Mouse (Mus musculus) right cerebral cortex, adult 18-20 months (tissue): ENCODE measurements around the gene Tmem121b.
A peak's percentile ranks its signal among the peaks of the same experiment; 100 is the strongest.

Source experiments
- DNase-seq: peaks from one replicate; pipeline ENCODE4 v3.0.0; 2022; ENCODE audit warnings: mixed read lengths

The Tmem121b gene

GRCm38 (mm10) chr6:120463086-120463871 is 30.3 kb downstream of the Tmem121b start, which contains the start of gene Il17ra:
Gene Il17ra, plus strand, starts transcription at chr6:120463247.
- DNase-seq, result peak; percentile 69

GRCm38 (mm10) chr6:120462251-120462650 is 31.4 kb downstream of the Tmem121b start:
- DNase-seq, result no peak

GRCm38 (mm10) chr6:120461217-120461616 is 32.4 kb downstream of the Tmem121b start:
- no peak for DNase-seq

GRCm38 (mm10) chr6:120457751-120458150 is 35.9 kb downstream of the Tmem121b start:
- no peak for DNase-seq

- DNase-seq, result no peak
These were observed 36.5 kb downstream of the Tmem121b start for GRCm38 (mm10) chr6:120457074-120457473.

- no peak for DNase-seq
These were observed 39.0 kb downstream of the Tmem121b start for GRCm38 (mm10) chr6:120454627-120455077.

GRCm38 (mm10) chr6:120453556-120453955 is 40.1 kb downstream of the Tmem121b start:
- DNase-seq, result no peak

GRCm38 (mm10) chr6:120453103-120453445 is 40.5 kb downstream of the Tmem121b start:
- peak; percentile 28 for DNase-seq

- no peak for DNase-seq
These were observed 41.1 kb downstream of the Tmem121b start for GRCm38 (mm10) chr6:120452384-120453102.

- no peak for DNase-seq
These were observed 43.4 kb downstream of the Tmem121b start for GRCm38 (mm10) chr6:120450208-120450607.

- no peak for DNase-seq
These were observed 49.9 kb downstream of the Tmem121b start for GRCm38 (mm10) chr6:120443363-120444355.

GRCm38 (mm10) chr6:120442171-120442749 is 51.3 kb downstream of the Tmem121b start:
- no peak for DNase-seq
